14 mouse cellular contexts compared by ENCODE assay signal in genomic region chr12:112223721-112224337, GRCm38 (mm10).
DNase-seq lines count a peak whose midpoint lies in the region; ATAC-seq lines count a peak whose summit lies in the region.
"Had no signal": no experiment of that assay in that cellular context is flagged by ENCODE, and none has a peak within 500 bp of the region (broad histone marks: within the 10 kb centered on the region; RNA-seq: fewer than 3 reads in every experiment).

No protein-coding gene starts in this region.

- H3K9me3 ChIP-seq in kidney, embryonic 14.5 days (ENCODE audit: control insufficient read depth, low read length): no peaks in the 10 kb centered on the region
- H3K9me3 ChIP-seq in midbrain, embryonic 13.5 days: no peaks in the 10 kb centered on the region
- H3K9me3 ChIP-seq in midbrain, embryonic 14.5 days (ENCODE audit: control insufficient read depth, low read length): no peaks in the 10 kb centered on the region
- H3K9me3 ChIP-seq: forebrain, embryonic 13.5 days; heart, embryonic 12.5 days; limb, embryonic 12.5 days had no signal

- ATAC-seq in kidney, embryonic 14.5 days (ENCODE audit: low FRiP score, low TSS enrichment): peak; percentile 77
- ATAC-seq in midbrain, embryonic 13.5 days: no peak
- ATAC-seq in midbrain, embryonic 14.5 days (ENCODE audit: low FRiP score, low TSS enrichment): no peak
- ATAC-seq: forebrain, embryonic 13.5 days; hindbrain, embryonic 16.5 days; intestine, postnatal 0 days had no signal

- DNase-seq in kidney, adult 18-20 months: no peak
- no peak for DNase-seq in midbrain, embryonic 14.5 days
- peak; percentile 64 for DNase-seq in adrenal gland, postnatal 10 days
- no peak for DNase-seq in adipocyte (ENCODE audit: low spot score)
- DNase-seq in cerebellum, adult 18-20 months: no peak
- DNase-seq: cerebellum, postnatal 10 days had no signal

- H3K4me3 ChIP-seq in kidney, embryonic 14.5 days (ENCODE audit: low read length): no peak overlapping the region
- H3K4me3 ChIP-seq in midbrain, embryonic 13.5 days (replicated peaks): no peak overlapping the region
- no peak overlapping the region for H3K4me3 ChIP-seq in midbrain, embryonic 14.5 days (replicated peaks; ENCODE audit: low read depth, low read length)
- H3K4me3 ChIP-seq: forebrain, embryonic 13.5 days; heart, embryonic 12.5 days; left cerebral cortex, adult 2 months; limb, embryonic 12.5 days had no signal

- no peak overlapping the region for H3K4me2 ChIP-seq in kidney, embryonic 14.5 days (replicated peaks; ENCODE audit: low read depth, low read length)
- no peak overlapping the region for H3K4me2 ChIP-seq in midbrain, embryonic 13.5 days (replicated peaks)
- no peak overlapping the region for H3K4me2 ChIP-seq in midbrain, embryonic 14.5 days (ENCODE audit: low read length)
- H3K4me2 ChIP-seq: forebrain, embryonic 13.5 days; heart, embryonic 12.5 days; limb, embryonic 12.5 days had no signal

- 23% methylated on average over 13 of the region's 13 CpGs for WGBS in kidney, embryonic 14.5 days
- 83% methylated on average over 13 of the region's 13 CpGs for WGBS in midbrain, embryonic 13.5 days
- WGBS in midbrain, embryonic 14.5 days: 81% methylated on average over 13 of the region's 13 CpGs

- H3K9ac ChIP-seq in kidney, embryonic 14.5 days (ENCODE audit: low read depth, low read length): no peak overlapping the region
- H3K9ac ChIP-seq in midbrain, embryonic 13.5 days (replicated peaks): no peak overlapping the region
- no peak overlapping the region for H3K9ac ChIP-seq in midbrain, embryonic 14.5 days (replicated peaks; ENCODE audit: low read length)
- H3K9ac ChIP-seq: forebrain, embryonic 13.5 days; heart, embryonic 12.5 days; limb, embryonic 12.5 days had no signal

- H3K27me3 ChIP-seq in kidney, embryonic 14.5 days (ENCODE audit: control insufficient read depth, insufficient read depth, low read length): peaks cover 9% of the 10 kb centered on the region
- H3K27me3 ChIP-seq in midbrain, embryonic 13.5 days: peaks cover 12% of the 10 kb centered on the region
- H3K27me3 ChIP-seq in midbrain, embryonic 14.5 days (ENCODE audit: control insufficient read depth, insufficient read depth, low read length): no peaks in the 10 kb centered on the region
- H3K27me3 ChIP-seq: forebrain, embryonic 13.5 days had no signal

- 0 out of 2 replicates have a peak, but pooled peaks cover 6% of the 10 kb centered on the region for H3K4me1 ChIP-seq in kidney, embryonic 14.5 days (ENCODE audit: control insufficient read depth, insufficient read depth, low read length)
- peaks cover 54% of the 10 kb centered on the region for H3K4me1 ChIP-seq in midbrain, embryonic 13.5 days (replicated peaks)
- peaks cover 43% of the 10 kb centered on the region for H3K4me1 ChIP-seq in midbrain, embryonic 14.5 days (ENCODE audit: control insufficient read depth, insufficient read depth, low read length)

- no peak overlapping the region for H3K27ac ChIP-seq in kidney, embryonic 14.5 days (ENCODE audit: low read depth, low read length)
- peak overlapping the region; percentile 88; the same call in 1 of the 2 replicates for H3K27ac ChIP-seq in midbrain, embryonic 13.5 days
- H3K27ac ChIP-seq in midbrain, embryonic 14.5 days (replicated peaks; ENCODE audit: low read depth, low read length): no peak overlapping the region
- H3K27ac ChIP-seq: left cerebral cortex, adult 2 months; limb, embryonic 12.5 days had no signal

- no peaks in the 10 kb centered on the region for H3K36me3 ChIP-seq in kidney, embryonic 14.5 days (ENCODE audit: control insufficient read depth, insufficient read depth, low read length)
- H3K36me3 ChIP-seq in midbrain, embryonic 13.5 days: no peaks in the 10 kb centered on the region
- H3K36me3 ChIP-seq in midbrain, embryonic 14.5 days (ENCODE audit: control insufficient read depth, insufficient read depth, low read length): no peaks in the 10 kb centered on the region
- H3K36me3 ChIP-seq: heart, embryonic 12.5 days; limb, embryonic 12.5 days had no signal
